Mouse (Mus musculus): ENCODE measurements around the gene Gm20388.

DNA sequence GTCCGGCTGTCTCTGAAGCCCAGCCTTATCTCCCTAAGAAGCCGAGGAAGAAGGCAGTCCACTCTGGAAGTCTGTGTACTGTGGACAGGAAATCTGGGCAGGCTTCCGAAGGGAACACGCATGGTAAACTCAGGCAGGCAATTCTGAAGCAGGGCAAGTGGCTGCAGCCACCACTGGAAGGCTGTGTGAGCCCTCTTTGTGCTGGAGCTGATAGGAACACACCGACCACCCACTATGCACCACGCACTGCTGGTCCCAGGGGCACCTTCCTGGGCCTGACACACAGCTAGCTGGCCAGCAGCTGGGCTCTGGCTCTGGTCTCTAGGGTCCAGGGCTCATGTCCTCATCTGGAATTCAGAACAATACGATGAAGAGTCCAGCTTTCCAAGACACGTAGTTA lies 2305.0 kb downstream of the Gm20388 start:
- TF ChIP-seq POLR2A (IDR thresholded peaks at IDR 0.05; ENCODE audit: extremely low read depth, insufficient read depth, low read length): no peak
- TF ChIP-seq CTCF (IDR thresholded peaks at IDR 0.05; ENCODE audit: extremely low read depth, insufficient read depth, low read length): no peak

All from cortical plate, adult 2 months (tissue).